Mouse (Mus musculus) hindbrain, embryonic 15.5 days (tissue): ENCODE measurements at regions not wholly inside any gene's neighbourhood (a gene's known extent, or its start where the extent isn't known, plus 50 kb on each side); places are given as distances from the start of the nearest gene placed in this dataset.
A peak's percentile ranks its signal among the peaks of the same experiment; 100 is the strongest.
"Not testable (repeated sequence)": the region's sequence is repeated elsewhere in the genome, so short reads cannot be mapped to it uniquely, and the experiment has no call there.

Source experiments
- ATAC-seq: fragments of 200-750 bp; cut with Nextera tagmentation; 2 replicates; pipeline ENCODE4 v1.8.0; 2017; ENCODE audit warnings: low read depth, moderate number of reproducible peaks, moderate TSS enrichment; ENCODE audit not compliant: low FRiP score
- H3K27ac ChIP-seq: fragments of 300-500 bp; sonication (generic); replicated peaks from 2 replicates; pipeline ENCODE4 v1.5.1; 2015; ENCODE audit warnings: mild to moderate bottlenecking, inconsistent platforms
- H3K27me3 ChIP-seq: fragments of 300-500 bp; sonication (generic); 2 replicates; pipeline ENCODE4 v1.6.1; 2015; ENCODE audit warnings: control low read depth, inconsistent platforms
- H3K36me3 ChIP-seq: fragments of 300-500 bp; sonication (generic); 2 replicates; pipeline ENCODE4 v1.6.1; 2015; ENCODE audit warnings: control low read depth, inconsistent platforms
- H3K4me1 ChIP-seq: fragments of 300-500 bp; sonication (generic); replicated peaks from 2 replicates; pipeline ENCODE4 v1.6.1; 2015; ENCODE audit warnings: control low read depth, inconsistent platforms
- H3K4me2 ChIP-seq: fragments of 300-500 bp; sonication (generic); 2 replicates; pipeline ENCODE4 v1.6.1; 2015; ENCODE audit warnings: moderate library complexity, mild to moderate bottlenecking, inconsistent platforms
- H3K4me3 ChIP-seq: fragments of 300-500 bp; sonication (generic); 2 replicates; pipeline ENCODE4 v1.5.1; 2015; ENCODE audit warnings: mild to moderate bottlenecking, inconsistent platforms
- H3K9ac ChIP-seq: fragments of 300-500 bp; sonication (generic); 2 replicates; pipeline ENCODE4 v1.6.1; 2015; ENCODE audit warnings: inconsistent platforms
- H3K9me3 ChIP-seq: fragments of 300-500 bp; sonication (generic); 2 replicates; pipeline ENCODE4 v1.6.1; 2016; ENCODE audit warnings: control low read depth, inconsistent platforms
- WGBS: fragments of 180-500 bp; shearing (Covaris S2); methylation state at CpG from one replicate; pipeline ENCODE4 v1.1.7; 2015; 5-methylcytosine and 5-hydroxymethylcytosine counted together

GRCm38 (mm10) chr16:61056175-61056574 lies 450.8 kb upstream of the Epha6 start:
- H3K4me2 ChIP-seq, H3K9me3 ChIP-seq, H3K4me1 ChIP-seq, H3K27me3 ChIP-seq, H3K9ac ChIP-seq, H3K27ac ChIP-seq, H3K4me3 ChIP-seq, ATAC-seq, H3K36me3 ChIP-seq: not testable (repeated sequence)
- WGBS, result 80% methylated on average over 14 of the region's 14 CpGs

- H3K4me2 ChIP-seq, result no peak overlapping the region
- ATAC-seq, result peak; percentile 91
- 48% methylated on average over 7 of the region's 7 CpGs for WGBS
These were observed 435.8 kb upstream of the Epha6 start for GRCm38 (mm10) chr16:61041140-61041586.

More at GRCm38 (mm10) chr16:61041140-61041586, 435.8 kb upstream of the Epha6 start:
- no peak overlapping the region for H3K27ac ChIP-seq
- H3K4me1 ChIP-seq, result 0 out of 2 replicates have a peak, but pooled peaks cover 3% of the 10 kb centered on the region
- H3K4me3 ChIP-seq, result no peak overlapping the region
- H3K9ac ChIP-seq, result no peak overlapping the region
- H3K36me3 ChIP-seq, result no peaks in the 10 kb centered on the region
- H3K27me3 ChIP-seq, result no peaks in the 10 kb centered on the region
- H3K9me3 ChIP-seq, result no peaks in the 10 kb centered on the region
